Mouse (Mus musculus) megakaryocyte, embryonic 14.5 days (primary cell): Measurements from ENCODE around the gene Zfand2a. TPM values are rescaled to one million over a fixed set of nuclear protein-coding genes. Genes with fewer than 3 reads are reported as not detected.

Experiments
- H3K27me3 ChIP-seq: replicated peaks from 2 replicates; pipeline ENCODE3; 2012; ENCODE audit warnings: inconsistent platforms
- H3K36me3 ChIP-seq: replicated peaks from 2 replicates; pipeline ENCODE3; 2012; ENCODE audit warnings: low read length, inconsistent platforms, mixed read lengths
- H3K4me1 ChIP-seq: 2 replicates; pipeline ENCODE4 v1.6.1; 2012; ENCODE audit warnings: inconsistent platforms
- H3K4me3 ChIP-seq: replicated peaks from 2 replicates; pipeline ENCODE3; 2012; ENCODE audit warnings: moderate library complexity, mild to moderate bottlenecking, inconsistent platforms
- H3K9me3 ChIP-seq: 2 replicates; pipeline ENCODE4 v1.6.1; 2012; ENCODE audit warnings: inconsistent platforms
- FLI1 ChIP-seq: IDR thresholded peaks from 2 replicates; pipeline ENCODE4 v1.6.1; 2012; ENCODE audit warnings: low read length, inconsistent platforms, mixed read lengths
- GATA1 ChIP-seq: IDR thresholded peaks from 3 replicates; pipeline ENCODE4 v1.6.1; 2012; ENCODE audit warnings: mixed read lengths, low read length, inconsistent platforms, borderline replicate concordance
- polyA plus RNA-seq: library from polyadenylated mRNA; stranded (reverse); fragments of >175 nt; gene quantifications from 2 replicates; pipeline ENCODE4 v1.2.3, GENCODE M21; 2012; ENCODE audit warnings: low replicate concordance; ENCODE audit not compliant: insufficient read depth

Gene Zfand2a
- polyA plus RNA-seq, 1 experiment, result 3.6 TPM

- peaks cover 7% of the 10 kb centered on the region for H3K36me3 ChIP-seq
- TF ChIP-seq GATA1 (no peak), FLI1 (no peak)
- peaks cover 58% of the 10 kb centered on the region for H3K4me1 ChIP-seq
- H3K4me3 ChIP-seq, result no peak overlapping the region
- no peaks in the 10 kb centered on the region for H3K27me3 ChIP-seq
- H3K9me3 ChIP-seq, result no peaks in the 10 kb centered on the region
Observed at GRCm38 (mm10) chr5:139434940-139435339, 49.4 kb downstream of the Zfand2a start.

- Histone ChIP-seq H3K4me1 (peaks cover 57% of the 10 kb centered on the region), H3K27me3 (no peaks in the 10 kb centered on the region), H3K4me3 (no peak overlapping the region), H3K36me3 (peaks cover 7% of the 10 kb centered on the region), H3K9me3 (no peaks in the 10 kb centered on the region)
- TF ChIP-seq GATA1 (no peak), FLI1 (no peak)
Observed at GRCm38 (mm10) chr5:139433842-139434568, 50.3 kb downstream of the Zfand2a start.

GRCm38 (mm10) chr5:139432747-139433508 lies 51.4 kb downstream of the Zfand2a start:
- Histone ChIP-seq H3K36me3 (peaks cover 7% of the 10 kb centered on the region), H3K4me3 (no peak overlapping the region), H3K4me1 (peaks cover 46% of the 10 kb centered on the region), H3K9me3 (no peaks in the 10 kb centered on the region), H3K27me3 (no peaks in the 10 kb centered on the region)
- TF ChIP-seq FLI1 (no peak), GATA1 (no peak)

- TF ChIP-seq GATA1, result no peak
- no peak for TF ChIP-seq FLI1
- H3K9me3 ChIP-seq, result no peaks in the 10 kb centered on the region
- peaks cover 7% of the 10 kb centered on the region for H3K36me3 ChIP-seq
- H3K4me1 ChIP-seq, result peaks cover 43% of the 10 kb centered on the region
- H3K4me3 ChIP-seq, result no peak overlapping the region
- no peaks in the 10 kb centered on the region for H3K27me3 ChIP-seq
Observed at GRCm38 (mm10) chr5:139432333-139432732, 52.0 kb downstream of the Zfand2a start.

- H3K36me3 ChIP-seq, result peaks cover 14% of the 10 kb centered on the region
- H3K9me3 ChIP-seq, result no peaks in the 10 kb centered on the region
- TF ChIP-seq FLI1, result no peak
- TF ChIP-seq GATA1, result no peak
- H3K4me1 ChIP-seq, result peaks cover 49% of the 10 kb centered on the region
- H3K4me3 ChIP-seq, result no peak overlapping the region
- no peaks in the 10 kb centered on the region for H3K27me3 ChIP-seq
Observed at GRCm38 (mm10) chr5:139429818-139430341, 54.5 kb downstream of the Zfand2a start.

- TF ChIP-seq FLI1, result no peak
- TF ChIP-seq GATA1, result no peak
- peaks cover 49% of the 10 kb centered on the region for H3K4me1 ChIP-seq
- peaks cover 11% of the 10 kb centered on the region for H3K36me3 ChIP-seq
- no peak overlapping the region for H3K4me3 ChIP-seq
- no peaks in the 10 kb centered on the region for H3K27me3 ChIP-seq
- H3K9me3 ChIP-seq, result no peaks in the 10 kb centered on the region
Observed at GRCm38 (mm10) chr5:139427989-139428388, 56.4 kb downstream of the Zfand2a start.

- Histone ChIP-seq H3K9me3 (no peaks in the 10 kb centered on the region), H3K4me3 (no peak overlapping the region), H3K27me3 (no peaks in the 10 kb centered on the region), H3K4me1 (peaks cover 40% of the 10 kb centered on the region), H3K36me3 (peaks cover 11% of the 10 kb centered on the region)
- TF ChIP-seq FLI1 (no peak), GATA1 (no peak)
Observed at GRCm38 (mm10) chr5:139427001-139427400, 57.3 kb downstream of the Zfand2a start.

- Histone ChIP-seq H3K4me1 (peaks cover 51% of the 10 kb centered on the region), H3K9me3 (no peaks in the 10 kb centered on the region), H3K27me3 (no peaks in the 10 kb centered on the region), H3K36me3 (peaks cover 11% of the 10 kb centered on the region), H3K4me3 (no peak overlapping the region)
- no peak for TF ChIP-seq FLI1
- no peak for TF ChIP-seq GATA1
Observed at GRCm38 (mm10) chr5:139425198-139425597, 59.2 kb downstream of the Zfand2a start.

- no peaks in the 10 kb centered on the region for H3K27me3 ChIP-seq
- H3K4me1 ChIP-seq, result peaks cover 55% of the 10 kb centered on the region
- H3K4me3 ChIP-seq, result no peak within 1 kb of the TSS
- TF ChIP-seq GATA1, result no peak
- no peak for TF ChIP-seq FLI1
- peaks cover 11% of the 10 kb centered on the region for H3K36me3 ChIP-seq
- H3K9me3 ChIP-seq, result no peaks in the 10 kb centered on the region
Observed at GRCm38 (mm10) chr5:139423026-139423865, 61.1 kb downstream of the Zfand2a start, which contains the start of gene Gper1. Gene Gper1 (plus strand): TSS chr5:139423151.

Other genes starting within 250 kb of the Zfand2a start
- gene Get4, start 232.2 kb downstream of the Zfand2a start, polyA plus RNA-seq, result 55.5 and 58.7 TPM in 2 replicates
- gene Adap1, start 158.9 kb downstream of the Zfand2a start, polyA plus RNA-seq, result 25.6 and 59.2 TPM in 2 replicates
- 51.4 and 67.9 TPM in 2 replicates for gene Cox19, start 133.1 kb downstream of the Zfand2a start, polyA plus RNA-seq
- gene Cyp2w1, start 131.9 kb downstream of the Zfand2a start, polyA plus RNA-seq, result not detected in 2 replicates
- 54.8 and 69.9 TPM in 2 replicates for gene Gpr146, start 106.9 kb downstream of the Zfand2a start, polyA plus RNA-seq
- 1.8 TPM in 1 of 2 replicates, not detected in the other for gene C130050O18Rik, start 79.3 kb downstream of the Zfand2a start, polyA plus RNA-seq
- not detected in 2 replicates for gene Gper1, start 61.4 kb downstream of the Zfand2a start, polyA plus RNA-seq
- gene 3110082I17Rik, start 24.0 kb downstream of the Zfand2a start, polyA plus RNA-seq, result 23.2 and 41.2 TPM in 2 replicates
- not detected in 2 replicates for gene Uncx, start 58.9 kb upstream of the Zfand2a start, polyA plus RNA-seq